Mouse (Mus musculus) frontal cortex, adult (tissue): ENCODE measurements at regions not wholly inside any gene's neighbourhood (a gene's known extent, or its start where the extent isn't known, plus 50 kb on each side); places are given as distances from the start of the nearest gene placed in this dataset.
A peak's percentile ranks its signal among the peaks of the same experiment; 100 is the strongest.

Experiments
- ATAC-seq: cut with Nextera tagmentation; 2 replicates; pipeline ENCODE4 v1.9.2; 2017; ENCODE audit warnings: mild to moderate bottlenecking, moderate library complexity, mixed read lengths; ENCODE audit not compliant: low TSS enrichment

GRCm38 (mm10) chr17:4198001-4198400, 501.9 kb upstream of the Nox3 start:
- no peak for ATAC-seq

- no peak for ATAC-seq
These were observed 503.7 kb upstream of the Nox3 start for GRCm38 (mm10) chr17:4199698-4200153.

- ATAC-seq, result no peak
These were observed 505.2 kb upstream of the Nox3 start for GRCm38 (mm10) chr17:4201300-4201699.

GRCm38 (mm10) chr17:4208142-4208925, 512.3 kb upstream of the Nox3 start:
- ATAC-seq, result no peak

- no peak for ATAC-seq
These were observed 513.6 kb upstream of the Nox3 start for GRCm38 (mm10) chr17:4209650-4210049.

GRCm38 (mm10) chr17:4212586-4212985, 516.5 kb upstream of the Nox3 start:
- peak; percentile 88 for ATAC-seq

GRCm38 (mm10) chr17:4214970-4215369, 518.9 kb upstream of the Nox3 start:
- ATAC-seq, result no peak

GRCm38 (mm10) chr17:4216203-4216602, 520.1 kb upstream of the Nox3 start:
- ATAC-seq, result no peak

GRCm38 (mm10) chr17:4216750-4217149, 520.7 kb upstream of the Nox3 start:
- ATAC-seq, result no peak

- ATAC-seq, result peak; percentile 52; the same call in 1 of the 2 replicates
These were observed 524.8 kb upstream of the Nox3 start for GRCm38 (mm10) chr17:4220661-4221360.

GRCm38 (mm10) chr17:4227889-4228288, 531.8 kb upstream of the Nox3 start:
- ATAC-seq, result peak; percentile 41; the same call in 1 of the 2 replicates

- ATAC-seq, result no peak
These were observed 533.9 kb upstream of the Nox3 start for GRCm38 (mm10) chr17:4229969-4230368.

- no peak for ATAC-seq
These were observed 554.4 kb upstream of the Nox3 start for GRCm38 (mm10) chr17:4250476-4250875.

- ATAC-seq, result no peak
These were observed 569.4 kb upstream of the Nox3 start for GRCm38 (mm10) chr17:4265471-4265870.

GRCm38 (mm10) chr17:4265946-4266345, 569.9 kb upstream of the Nox3 start:
- no peak for ATAC-seq

- no peak for ATAC-seq
These were observed 570.4 kb upstream of the Nox3 start for GRCm38 (mm10) chr17:4266487-4266886.

- no peak for ATAC-seq
These were observed 572.3 kb upstream of the Nox3 start for GRCm38 (mm10) chr17:4268380-4268779.

- no peak for ATAC-seq
These were observed 576.4 kb upstream of the Nox3 start for GRCm38 (mm10) chr17:4272456-4272855.

- ATAC-seq, result no peak
These were observed 580.7 kb upstream of the Nox3 start for GRCm38 (mm10) chr17:4276722-4277121.

GRCm38 (mm10) chr17:4278239-4278827, 582.3 kb upstream of the Nox3 start:
- no peak for ATAC-seq

- no peak for ATAC-seq
These were observed 585.4 kb upstream of the Nox3 start for GRCm38 (mm10) chr17:4281451-4281850.

- ATAC-seq, result no peak
These were observed 595.4 kb upstream of the Nox3 start for GRCm38 (mm10) chr17:4291418-4291817.
